Comparison of ENCODE assay signal across 29 mouse cellular contexts in genomic region chr6:97658921-97659320, GRCm38 (mm10).
"Had no signal": no experiment of that assay in that cellular context is flagged by ENCODE, and none has a peak within 500 bp of the region (broad histone marks: within the 10 kb centered on the region; RNA-seq: fewer than 3 reads in every experiment).

No protein-coding gene starts in this region.

- H3K4me1 ChIP-seq: heart, embryonic 10.5 days; heart, embryonic 12.5 days; hindbrain, embryonic 12.5 days; intestine, embryonic 15.5 days; kidney, embryonic 15.5 days; limb, embryonic 10.5 days; limb, embryonic 12.5 days; liver, embryonic 13.5 days; liver, embryonic 15.5 days had no signal

- DNase-seq: gastrocnemius, postnatal 10 days; gastrocnemius, postnatal 25 days; heart, adult 18-20 months; heart, postnatal 10 days; heart, postnatal 4 days; kidney, adult 18-20 months; kidney, adult 8-10 months; kidney, postnatal 14 days; kidney, postnatal 36 days; layer of hippocampus, adult 9-11 months; layer of hippocampus, postnatal 36 days; liver; liver, embryonic 13.5 days; liver, postnatal 0 days had no signal

- H3K4me3 ChIP-seq: heart, embryonic 10.5 days; heart, embryonic 12.5 days; hindbrain, embryonic 10.5 days; hindbrain, embryonic 12.5 days; intestine, embryonic 15.5 days; kidney, embryonic 15.5 days; limb, embryonic 10.5 days; limb, embryonic 12.5 days; liver, embryonic 13.5 days; liver, embryonic 15.5 days had no signal

- H3K36me3 ChIP-seq: heart, embryonic 10.5 days; heart, embryonic 12.5 days; hindbrain, embryonic 10.5 days; hindbrain, embryonic 12.5 days; intestine, embryonic 15.5 days; kidney, embryonic 15.5 days; limb, embryonic 10.5 days; limb, embryonic 12.5 days; liver, embryonic 13.5 days; liver, embryonic 15.5 days had no signal

- H3K9ac ChIP-seq: heart, embryonic 12.5 days; hindbrain, embryonic 12.5 days; hindbrain, embryonic 14.5 days; intestine, embryonic 15.5 days; kidney, embryonic 15.5 days; limb, embryonic 12.5 days; liver, embryonic 13.5 days; liver, embryonic 15.5 days; liver, postnatal 0 days had no signal

- H3K27me3 ChIP-seq: heart, embryonic 12.5 days; hindbrain, embryonic 12.5 days; intestine, embryonic 15.5 days; kidney, embryonic 15.5 days; limb, embryonic 12.5 days; liver, embryonic 13.5 days; liver, embryonic 15.5 days had no signal

- ATAC-seq: hindbrain, embryonic 16.5 days; inflammation-experienced regulatory T-cells, adult 6 months; intestine, embryonic 15.5 days; intestine, postnatal 0 days; liver, postnatal 0 days had no signal

- H3K9me3 ChIP-seq: heart, embryonic 10.5 days; heart, embryonic 12.5 days; intestine, embryonic 15.5 days; kidney, embryonic 15.5 days; limb, embryonic 10.5 days; liver, embryonic 13.5 days; liver, embryonic 15.5 days had no signal

- H3K4me2 ChIP-seq: heart, embryonic 12.5 days; hindbrain, embryonic 12.5 days; hindbrain, embryonic 14.5 days; intestine, embryonic 15.5 days; kidney, embryonic 15.5 days; limb, embryonic 12.5 days; liver, embryonic 11.5 days; liver, embryonic 13.5 days; liver, embryonic 15.5 days had no signal

- H3K27ac ChIP-seq: heart, embryonic 10.5 days; hindbrain, embryonic 10.5 days; hindbrain, embryonic 12.5 days; hindbrain, embryonic 14.5 days; intestine, embryonic 15.5 days; kidney, embryonic 15.5 days; kidney, postnatal 0 days; limb, embryonic 10.5 days; limb, embryonic 12.5 days; liver, embryonic 13.5 days; liver, embryonic 15.5 days had no signal
